Mouse (Mus musculus): ENCODE results near the gene Tcea3. TPM values are rescaled to one million over a fixed set of nuclear protein-coding genes. Genes with fewer than 3 reads are reported as not detected.

The Tcea3 gene
- polyA plus RNA-seq, 1 experiment from 2014 or later = 54.9 TPM

DNA sequence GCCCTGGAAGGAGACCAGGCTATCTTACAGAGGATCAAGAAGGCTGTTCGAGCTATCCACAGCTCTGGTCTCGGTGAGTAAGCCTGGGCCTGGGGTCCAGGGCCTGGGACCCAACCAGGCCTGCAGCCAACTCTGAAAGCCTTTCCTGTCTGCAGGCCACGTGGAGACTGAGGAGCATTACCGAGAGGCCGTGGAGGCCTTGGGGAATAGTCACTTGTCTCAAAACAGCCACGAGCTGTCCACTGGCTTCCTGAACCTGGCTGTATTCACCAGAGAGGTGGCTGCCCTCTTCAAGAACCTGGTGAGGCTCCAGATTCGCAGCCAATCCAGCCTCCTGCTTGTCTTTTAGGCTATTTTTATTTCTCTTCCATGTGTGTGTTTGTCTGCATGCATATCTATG lies 20.1 kb upstream of the Tcea3 start:
- H3K4me1 ChIP-seq (ENCODE audit: control insufficient read depth, insufficient read depth, low read length) = peaks cover 4% of the 10 kb centered on the region
- no peaks in the 10 kb centered on the region for H3K27me3 ChIP-seq (ENCODE audit: control insufficient read depth, insufficient read depth, low read length)
- H3K9me3 ChIP-seq (replicated peaks; ENCODE audit: control insufficient read depth, low read length) = no peaks in the 10 kb centered on the region
- no peak for ATAC-seq (replicated peaks; ENCODE audit: extremely low read depth, insufficient read depth, low FRiP score)
- no peak overlapping the region for H3K4me3 ChIP-seq (ENCODE audit: low read length)
- no peak overlapping the region for H3K9ac ChIP-seq (ENCODE audit: low read length)
- 52% methylated on average over 7 of the region's 7 CpGs for WGBS
- no peaks in the 10 kb centered on the region for H3K36me3 ChIP-seq (ENCODE audit: control insufficient read depth, insufficient read depth)
- H3K27ac ChIP-seq (ENCODE audit: low read length) = no peak overlapping the region
- no peak overlapping the region for H3K4me2 ChIP-seq (ENCODE audit: low read depth, low read length)

DNA sequence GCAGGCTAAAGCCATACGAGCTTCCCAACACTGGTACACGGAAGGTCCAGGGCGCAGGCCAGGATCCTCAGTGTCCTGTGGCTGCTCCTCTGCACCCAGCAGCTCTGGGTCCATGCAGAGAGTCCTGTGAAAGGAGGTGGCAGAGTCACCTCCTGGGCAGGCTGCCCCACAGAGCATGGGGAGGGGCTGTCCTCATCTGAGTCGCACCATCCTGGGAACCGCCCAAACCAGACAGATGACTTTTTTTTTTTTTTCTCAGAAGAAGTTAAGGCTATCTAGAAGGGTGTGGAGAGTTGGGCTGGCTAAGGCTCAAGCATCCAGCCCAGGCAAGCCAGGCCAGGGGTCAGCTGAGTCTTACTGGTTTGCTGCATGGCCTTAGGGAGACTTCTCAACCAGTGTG lies 18.9 kb upstream of the Tcea3 start:
- no peak overlapping the region for H3K4me2 ChIP-seq (ENCODE audit: low read depth, low read length)
- H3K36me3 ChIP-seq (ENCODE audit: control insufficient read depth, insufficient read depth) = no peaks in the 10 kb centered on the region
- H3K9me3 ChIP-seq (replicated peaks; ENCODE audit: control insufficient read depth, low read length) = no peaks in the 10 kb centered on the region
- H3K4me3 ChIP-seq (ENCODE audit: low read length) = no peak overlapping the region
- H3K4me1 ChIP-seq (ENCODE audit: control insufficient read depth, insufficient read depth, low read length) = peaks cover 4% of the 10 kb centered on the region
- no peaks in the 10 kb centered on the region for H3K27me3 ChIP-seq (ENCODE audit: control insufficient read depth, insufficient read depth, low read length)
- ATAC-seq (replicated peaks; ENCODE audit: extremely low read depth, insufficient read depth, low FRiP score) = no peak
- 73% methylated on average over 5 of the region's 5 CpGs for WGBS
- no peak overlapping the region for H3K9ac ChIP-seq (ENCODE audit: low read length)
- no peak overlapping the region for H3K27ac ChIP-seq (ENCODE audit: low read length)

DNA sequence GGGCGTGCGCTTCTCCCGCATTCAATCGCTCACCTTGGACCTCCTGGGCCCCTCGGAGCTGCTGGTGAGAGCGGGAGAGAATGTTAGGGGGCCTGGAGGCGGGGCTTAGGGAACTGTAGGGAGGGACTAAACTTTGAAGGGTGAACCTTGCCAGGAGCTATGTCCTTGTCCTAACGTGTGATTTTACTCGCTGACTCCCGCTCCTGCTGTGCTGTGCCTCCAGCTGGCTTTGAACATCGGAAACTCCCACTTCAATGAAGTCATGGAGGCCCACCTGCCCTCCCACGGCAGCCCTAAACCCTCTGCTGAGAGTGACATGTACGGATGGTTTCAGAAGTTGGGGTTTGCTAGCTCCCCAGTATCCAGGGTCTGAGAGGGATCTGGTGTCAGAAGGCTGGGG lies 8.9 kb upstream of the Tcea3 start:
- no peak overlapping the region for H3K4me3 ChIP-seq (ENCODE audit: low read length)
- ATAC-seq (replicated peaks; ENCODE audit: extremely low read depth, insufficient read depth, low FRiP score) = no peak
- peaks cover 16% of the 10 kb centered on the region for H3K27me3 ChIP-seq (ENCODE audit: control insufficient read depth, insufficient read depth, low read length)
- H3K4me1 ChIP-seq (ENCODE audit: control insufficient read depth, insufficient read depth, low read length) = no peaks in the 10 kb centered on the region
- 27% methylated on average over 13 of the region's 13 CpGs for WGBS
- no peak overlapping the region for H3K27ac ChIP-seq (ENCODE audit: low read length)
- no peak overlapping the region; the same call in 1 of the 2 replicates for H3K4me2 ChIP-seq (ENCODE audit: low read depth, low read length)
- H3K36me3 ChIP-seq (ENCODE audit: control insufficient read depth, insufficient read depth) = no peaks in the 10 kb centered on the region
- no peaks in the 10 kb centered on the region for H3K9me3 ChIP-seq (replicated peaks; ENCODE audit: control insufficient read depth, low read length)
- no peak overlapping the region for H3K9ac ChIP-seq (ENCODE audit: low read length)

DNA sequence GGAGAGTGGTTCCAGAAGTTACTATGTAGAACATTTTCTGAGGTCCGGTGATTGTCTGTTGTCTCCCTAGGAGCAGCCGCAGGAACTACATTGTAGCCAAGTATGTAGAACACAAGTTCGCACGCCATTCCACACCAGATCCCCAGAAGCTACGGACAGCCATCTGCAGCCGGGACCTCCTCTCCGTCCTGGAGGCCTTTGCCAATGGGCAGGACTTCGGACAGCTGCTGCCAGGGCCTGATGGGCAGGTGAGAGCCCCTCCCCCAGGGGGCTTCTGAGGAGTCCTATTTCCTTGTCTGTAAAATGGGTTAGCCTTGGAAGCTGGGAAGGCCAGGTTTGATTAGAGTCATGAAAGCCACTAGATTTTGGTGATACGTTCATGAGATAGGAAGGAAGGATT lies 8.4 kb upstream of the Tcea3 start:
- Histone ChIP-seq H3K4me3 (ENCODE audit: low read length) (no peak overlapping the region), H3K4me1 (ENCODE audit: control insufficient read depth, insufficient read depth, low read length) (no peaks in the 10 kb centered on the region), H3K9ac (ENCODE audit: low read length) (no peak overlapping the region), H3K4me2 (ENCODE audit: low read depth, low read length) (no peak overlapping the region), H3K36me3 (ENCODE audit: control insufficient read depth, insufficient read depth) (no peaks in the 10 kb centered on the region), H3K27me3 (ENCODE audit: control insufficient read depth, insufficient read depth, low read length) (peaks cover 16% of the 10 kb centered on the region), H3K9me3 (replicated peaks; ENCODE audit: control insufficient read depth, low read length) (no peaks in the 10 kb centered on the region), H3K27ac (ENCODE audit: low read length) (no peak overlapping the region)
- 76% methylated on average over 9 of the region's 9 CpGs for WGBS
- no peak for ATAC-seq (replicated peaks; ENCODE audit: extremely low read depth, insufficient read depth, low FRiP score)

DNA sequence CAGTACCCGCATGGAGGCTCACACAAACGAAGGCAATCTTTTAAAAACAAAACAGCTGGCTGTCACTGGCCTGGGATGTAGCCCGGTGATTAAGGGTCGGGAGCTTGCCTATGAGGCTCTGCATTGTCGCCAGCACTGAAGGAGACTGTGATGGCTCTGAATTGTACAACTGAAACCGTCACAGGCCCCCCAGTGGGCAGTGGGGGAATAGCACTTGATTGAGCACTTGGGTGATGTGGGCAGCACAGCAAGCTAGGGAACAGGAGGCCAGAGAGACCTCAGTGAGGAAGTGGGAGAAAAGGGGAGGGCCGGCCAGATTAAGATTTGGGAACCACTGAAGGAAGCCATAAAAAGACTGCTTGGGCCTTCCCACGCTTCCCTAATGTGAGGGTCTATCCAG lies 7.9 kb upstream of the Tcea3 start:
- Histone ChIP-seq H3K9me3 (replicated peaks; ENCODE audit: control insufficient read depth, low read length) (no peaks in the 10 kb centered on the region), H3K4me3 (ENCODE audit: low read length) (no peak overlapping the region), H3K4me1 (ENCODE audit: control insufficient read depth, insufficient read depth, low read length) (no peaks in the 10 kb centered on the region), H3K27ac (ENCODE audit: low read length) (no peak overlapping the region), H3K27me3 (ENCODE audit: control insufficient read depth, insufficient read depth, low read length) (peaks cover 16% of the 10 kb centered on the region), H3K9ac (ENCODE audit: low read length) (no peak overlapping the region), H3K4me2 (ENCODE audit: low read depth, low read length) (no peak overlapping the region), H3K36me3 (ENCODE audit: control insufficient read depth, insufficient read depth) (no peaks in the 10 kb centered on the region)
- no peak; the same call in 1 of the 2 replicates for ATAC-seq (replicated peaks; ENCODE audit: extremely low read depth, insufficient read depth, low FRiP score)
- WGBS = 15% methylated on average over 8 of the region's 8 CpGs

DNA sequence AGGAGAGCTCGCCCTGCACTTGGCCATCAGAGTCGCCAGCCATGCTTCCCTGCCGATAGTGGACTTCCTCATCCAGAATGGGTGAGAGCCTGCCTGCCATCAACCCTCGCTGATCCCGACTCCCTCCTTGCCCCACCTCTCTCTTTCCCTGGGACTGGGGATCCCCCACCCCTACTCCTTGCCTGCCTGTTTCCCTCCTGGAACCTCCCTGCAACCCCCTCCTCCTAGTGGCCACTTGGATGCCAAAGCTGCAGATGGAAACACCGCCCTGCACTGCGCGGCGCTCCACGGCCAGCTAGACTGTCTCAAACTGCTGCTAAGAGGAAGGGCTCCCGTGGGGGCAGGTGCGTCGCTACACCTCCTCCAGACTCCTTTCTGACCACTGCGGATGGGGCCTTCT lies 7.4 kb upstream of the Tcea3 start:
- ATAC-seq (replicated peaks; ENCODE audit: extremely low read depth, insufficient read depth, low FRiP score) = no peak
- H3K36me3 ChIP-seq (ENCODE audit: control insufficient read depth, insufficient read depth) = no peaks in the 10 kb centered on the region
- WGBS = 65% methylated on average over 14 of the region's 14 CpGs
- H3K4me2 ChIP-seq (ENCODE audit: low read depth, low read length) = no peak overlapping the region
- H3K4me3 ChIP-seq (ENCODE audit: low read length) = no peak overlapping the region
- H3K9ac ChIP-seq (ENCODE audit: low read length) = no peak overlapping the region
- peaks cover 16% of the 10 kb centered on the region for H3K27me3 ChIP-seq (ENCODE audit: control insufficient read depth, insufficient read depth, low read length)
- H3K4me1 ChIP-seq (ENCODE audit: control insufficient read depth, insufficient read depth, low read length) = no peaks in the 10 kb centered on the region
- H3K9me3 ChIP-seq (replicated peaks; ENCODE audit: control insufficient read depth, low read length) = no peaks in the 10 kb centered on the region
- no peak overlapping the region for H3K27ac ChIP-seq (ENCODE audit: low read length)

DNA sequence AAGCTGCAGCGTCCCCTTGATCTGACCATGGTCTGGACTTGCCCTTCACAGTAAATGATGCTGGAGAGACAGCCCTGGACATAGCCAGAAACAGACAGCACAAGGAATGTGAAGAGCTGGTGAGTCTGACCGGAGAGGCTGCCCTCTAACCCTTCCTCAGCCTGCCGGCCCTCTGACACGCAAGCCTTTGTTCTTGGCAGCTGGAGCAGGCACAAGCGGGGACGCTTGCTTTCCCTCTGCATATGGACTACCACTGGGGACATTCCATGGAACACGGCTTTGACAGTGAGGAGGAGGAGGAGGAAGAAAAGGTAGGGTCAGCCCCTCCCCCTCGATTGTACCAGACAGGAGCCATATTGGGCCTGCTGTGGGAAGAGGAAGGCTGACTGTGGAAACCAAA lies 6.6 kb upstream of the Tcea3 start:
- H3K27ac ChIP-seq (ENCODE audit: low read length) = no peak overlapping the region
- 66% methylated on average over 8 of the region's 8 CpGs for WGBS
- no peaks in the 10 kb centered on the region; the same call in 1 of the 2 replicates for H3K4me1 ChIP-seq (ENCODE audit: control insufficient read depth, insufficient read depth, low read length)
- H3K4me3 ChIP-seq (ENCODE audit: low read length) = no peak overlapping the region
- no peaks in the 10 kb centered on the region for H3K9me3 ChIP-seq (replicated peaks; ENCODE audit: control insufficient read depth, low read length)
- no peak overlapping the region for H3K9ac ChIP-seq (ENCODE audit: low read length)
- no peak for ATAC-seq (replicated peaks; ENCODE audit: extremely low read depth, insufficient read depth, low FRiP score)
- H3K4me2 ChIP-seq (ENCODE audit: low read depth, low read length) = no peak overlapping the region
- H3K36me3 ChIP-seq (ENCODE audit: control insufficient read depth, insufficient read depth) = no peaks in the 10 kb centered on the region
- H3K27me3 ChIP-seq (ENCODE audit: control insufficient read depth, insufficient read depth, low read length) = peaks cover 18% of the 10 kb centered on the region

DNA sequence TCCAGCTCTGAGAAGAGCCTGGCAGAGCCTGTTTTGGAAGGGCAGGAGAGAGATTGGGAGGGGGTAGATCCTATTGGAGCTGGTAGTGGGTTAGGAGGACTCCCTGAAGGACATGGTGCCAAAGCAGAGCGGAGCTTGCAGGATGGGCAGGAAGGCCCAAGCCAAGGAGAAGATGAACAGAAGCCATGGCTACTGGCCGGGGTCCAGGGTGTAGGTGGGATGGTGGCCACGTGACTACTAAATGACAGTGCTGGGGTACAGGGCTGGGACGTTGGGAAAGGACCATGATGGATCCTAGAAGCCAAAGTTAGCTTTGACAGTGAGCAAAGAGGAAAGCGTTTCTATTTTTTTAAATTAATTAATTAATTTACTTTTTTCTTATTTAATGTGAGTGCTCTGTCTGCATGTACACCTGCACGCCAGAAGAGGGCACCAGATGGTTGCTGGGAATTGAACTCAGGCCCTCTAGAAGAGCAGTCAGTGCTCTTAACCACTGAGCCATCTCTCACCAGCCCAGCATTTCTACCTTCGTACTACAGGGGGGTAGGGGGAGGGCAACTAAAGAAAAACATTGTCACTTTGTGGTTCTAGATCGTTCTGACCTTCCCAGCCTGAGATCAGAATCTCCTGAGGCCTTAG lies 5.3 kb upstream of the Tcea3 start:
- no peak overlapping the region for H3K27ac ChIP-seq (ENCODE audit: low read length)
- no peak for ATAC-seq (replicated peaks; ENCODE audit: extremely low read depth, insufficient read depth, low FRiP score)
- 43% methylated on average over 8 of the region's 8 CpGs for WGBS
- H3K9ac ChIP-seq (ENCODE audit: low read length) = no peak overlapping the region
- peaks cover 22% of the 10 kb centered on the region for H3K27me3 ChIP-seq (ENCODE audit: control insufficient read depth, insufficient read depth, low read length)
- no peaks in the 10 kb centered on the region for H3K9me3 ChIP-seq (replicated peaks; ENCODE audit: control insufficient read depth, low read length)
- no peak overlapping the region for H3K4me3 ChIP-seq (ENCODE audit: low read length)
- peaks cover 10% of the 10 kb centered on the region for H3K4me1 ChIP-seq (ENCODE audit: control insufficient read depth, insufficient read depth, low read length)
- no peak overlapping the region for H3K4me2 ChIP-seq (ENCODE audit: low read depth, low read length)
- H3K36me3 ChIP-seq (ENCODE audit: control insufficient read depth, insufficient read depth) = no peaks in the 10 kb centered on the region

DNA sequence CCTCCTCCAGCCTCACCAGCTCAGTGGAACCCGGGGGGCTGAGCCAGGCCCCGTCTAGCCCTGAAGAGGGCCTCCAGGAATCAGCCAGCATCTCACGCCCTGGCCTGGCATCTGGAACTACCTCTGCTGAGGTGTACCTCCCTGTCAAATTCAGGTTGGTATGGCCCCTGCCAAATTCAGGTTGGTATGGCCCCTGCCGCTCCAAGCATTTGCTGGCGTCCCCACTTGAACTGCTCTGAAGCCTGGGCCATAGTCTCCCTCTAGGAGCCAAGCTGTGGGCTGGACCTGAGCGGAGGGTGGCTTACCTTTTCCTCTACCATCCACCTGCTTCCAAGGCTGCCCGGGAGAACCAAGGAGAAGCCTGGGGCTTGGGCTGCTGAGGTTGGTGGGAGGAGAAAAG lies 4.8 kb upstream of the Tcea3 start:
- Histone ChIP-seq H3K27ac (ENCODE audit: low read length) (no peak overlapping the region), H3K4me3 (ENCODE audit: low read length) (no peak overlapping the region), H3K36me3 (ENCODE audit: control insufficient read depth, insufficient read depth) (no peaks in the 10 kb centered on the region), H3K4me2 (ENCODE audit: low read depth, low read length) (no peak overlapping the region), H3K9me3 (replicated peaks; ENCODE audit: control insufficient read depth, low read length) (no peaks in the 10 kb centered on the region), H3K27me3 (ENCODE audit: control insufficient read depth, insufficient read depth, low read length) (peaks cover 19% of the 10 kb centered on the region), H3K4me1 (ENCODE audit: control insufficient read depth, insufficient read depth, low read length) (peaks cover 14% of the 10 kb centered on the region), H3K9ac (ENCODE audit: low read length) (no peak overlapping the region)
- 78% methylated on average over 7 of the region's 7 CpGs for WGBS
- ATAC-seq (replicated peaks; ENCODE audit: extremely low read depth, insufficient read depth, low FRiP score) = no peak

Measured in heart, embryonic 16.5 days (tissue).